Mouse (Mus musculus) brain, embryonic 14.5 days (tissue): ENCODE results near the gene Fut8.

ENCODE experiments used
- CTCF ChIP-seq: fragments of 200-500 bp; IDR thresholded peaks from 2 replicates; pipeline ENCODE4 v1.5.1; 2012; ENCODE audit warnings: inconsistent platforms, mild to moderate bottlenecking, moderate library complexity, borderline replicate concordance; ENCODE audit not compliant: insufficient read depth, insufficient read length; ENCODE audit errors: extremely low read depth
- POLR2A ChIP-seq: fragments of 200-500 bp; IDR thresholded peaks from 2 replicates; pipeline ENCODE4 v1.6.1; 2012; ENCODE audit warnings: mild to moderate bottlenecking, inconsistent platforms, borderline replicate concordance; ENCODE audit not compliant: poor library complexity, insufficient read depth, insufficient read length, severe bottlenecking; ENCODE audit errors: extremely low read depth

- TF ChIP-seq POLR2A (no peak), CTCF (no peak)
These were observed 212.9 kb downstream of the Fut8 start for GRCm38 (mm10) chr12:77450816-77451215.
